Mouse (Mus musculus) stomach, postnatal 0 days (tissue): Measurements from ENCODE around the gene C1qtnf1. TPM values are rescaled to one million over a fixed set of nuclear protein-coding genes. Genes with fewer than 3 reads are reported as not detected.
"Not testable (repeated sequence)": the region's sequence is repeated elsewhere in the genome, so short reads cannot be mapped to it uniquely, and the experiment has no call there.

Experiments
- ATAC-seq: fragments of 200-750 bp; cut with Nextera tagmentation; 2 replicates; pipeline ENCODE4 v1.8.0; 2017; ENCODE audit not compliant: low FRiP score, low TSS enrichment
- DNase-seq: peaks from one replicate; pipeline ENCODE4 v3.0.0-alpha.2; 2016; ENCODE audit warnings: low spot score
- H3K27ac ChIP-seq: fragments of 300-500 bp; sonication (generic); replicated peaks from 2 replicates; pipeline ENCODE4 v1.5.1; 2014; ENCODE audit warnings: mild to moderate bottlenecking, control low read depth
- H3K27me3 ChIP-seq: fragments of 300-500 bp; sonication (generic); 2 replicates; pipeline ENCODE4 v1.6.1; 2014; ENCODE audit warnings: low read length; ENCODE audit not compliant: control insufficient read depth, insufficient read depth
- H3K36me3 ChIP-seq: fragments of 300-500 bp; sonication (generic); 2 replicates; pipeline ENCODE4 v1.6.1; 2014; ENCODE audit warnings: low read length, mixed read lengths; ENCODE audit not compliant: control insufficient read depth, insufficient read depth
- H3K4me1 ChIP-seq: fragments of 300-500 bp; sonication (generic); replicated peaks from 2 replicates; pipeline ENCODE4 v1.6.1; 2014; ENCODE audit warnings: antibody characterized with exemption; ENCODE audit not compliant: control insufficient read depth, insufficient read depth
- H3K4me2 ChIP-seq: fragments of 300-500 bp; sonication (generic); replicated peaks from 2 replicates; pipeline ENCODE4 v1.6.1; 2014; ENCODE audit warnings: low read depth, mild to moderate bottlenecking, control low read depth, moderate library complexity
- H3K4me3 ChIP-seq: fragments of 300-500 bp; sonication (generic); 2 replicates; pipeline ENCODE4 v1.5.1; 2014; ENCODE audit warnings: low read depth, low read length, control low read depth
- H3K9ac ChIP-seq: fragments of 300-500 bp; sonication (generic); 2 replicates; pipeline ENCODE4 v1.6.1; 2014; ENCODE audit warnings: mild to moderate bottlenecking, low read length, control low read depth, mixed read lengths
- H3K9me3 ChIP-seq: fragments of 300-500 bp; sonication (generic); 2 replicates; pipeline ENCODE4 v1.6.1; 2016; ENCODE audit warnings: low read length; ENCODE audit not compliant: control insufficient read depth
- CTCF ChIP-seq: IDR thresholded peaks from 2 replicates; pipeline ENCODE4 v1.5.1; 2016; ENCODE audit warnings: antibody characterized with exemption, low read depth, mild to moderate bottlenecking, moderate library complexity
- EP300 ChIP-seq: optimal IDR thresholded peaks from 2 replicates; pipeline ENCODE3; 2016; ENCODE audit warnings: antibody characterized with exemption
- WGBS: fragments of 180-500 bp; shearing (Covaris S2); extraction: QIAGEN DNeasy Blood & Tissue Kit; methylation state at CpG from one replicate; pipeline ENCODE4 v1.1.7; 2014; 5-methylcytosine and 5-hydroxymethylcytosine counted together
- polyA plus RNA-seq: library from polyadenylated mRNA; unstranded; fragments of >200 nt; fragmentation: Nextera tagmentation; extraction: Ambion mirVana; gene quantifications from 2 replicates; pipeline ENCODE4 v1.2.1, GENCODE M21; 2015

The C1qtnf1 gene
- polyA plus RNA-seq: 9.0 and 11.0 TPM in 2 replicates

- Histone ChIP-seq H3K27ac (peak within 1 kb of the TSS; percentile 89), H3K4me3 (peak within 1 kb of the TSS; percentile 38), H3K9me3 (no peaks in the 10 kb centered on the region), H3K4me2 (peak within 1 kb of the TSS; percentile 58), H3K9ac (peak within 1 kb of the TSS; percentile 53), H3K27me3 (no peaks in the 10 kb centered on the region), H3K36me3 (no peaks in the 10 kb centered on the region), H3K4me1 (peaks cover 21% of the 10 kb centered on the region)
- ATAC-seq (no peak), DNase-seq (no peak)
- 3% methylated on average over 8 of the region's 8 CpGs for WGBS
- no peak for TF ChIP-seq EP300
- peak; percentile 13; the same call in 1 of the 2 replicates for TF ChIP-seq CTCF
Observed at GRCm38 (mm10) chr11:118427986-118428385, at the start of gene C1qtnf1. C1qtnf1 (plus strand) TSS chr11:118428203.

DNA sequence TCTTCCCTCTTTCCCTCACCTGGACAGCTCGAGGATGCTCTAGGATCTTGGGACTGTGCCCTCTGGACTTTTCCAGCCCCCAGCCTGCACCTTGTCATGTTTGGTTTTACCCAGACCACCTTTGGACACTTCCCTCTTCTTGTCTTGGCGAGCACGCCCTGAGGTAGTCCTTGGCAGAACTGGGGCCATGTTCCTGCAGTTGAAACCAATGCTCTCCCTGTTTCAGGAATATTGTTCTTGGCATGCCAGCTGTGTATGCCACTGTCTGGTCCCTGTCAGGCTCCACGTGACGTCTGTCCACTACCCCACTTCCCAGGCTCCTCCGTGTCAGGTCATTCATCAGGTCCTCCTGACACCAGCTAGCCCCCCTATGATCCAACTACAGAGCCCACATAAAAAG, 49.3 kb upstream of the C1qtnf1 start:
- H3K27ac ChIP-seq: no peak overlapping the region
- no peaks in the 10 kb centered on the region for H3K36me3 ChIP-seq
- no peaks in the 10 kb centered on the region for H3K4me1 ChIP-seq
- H3K4me2 ChIP-seq: no peak overlapping the region
- ATAC-seq (no peak), DNase-seq (no peak)
- H3K4me3 ChIP-seq: no peak overlapping the region
- no peak for TF ChIP-seq EP300
- TF ChIP-seq CTCF: no peak
- no peak overlapping the region for H3K9ac ChIP-seq
- no peaks in the 10 kb centered on the region for H3K27me3 ChIP-seq
- WGBS: 90% methylated on average over 6 of the region's 6 CpGs
- no peaks in the 10 kb centered on the region for H3K9me3 ChIP-seq

DNA sequence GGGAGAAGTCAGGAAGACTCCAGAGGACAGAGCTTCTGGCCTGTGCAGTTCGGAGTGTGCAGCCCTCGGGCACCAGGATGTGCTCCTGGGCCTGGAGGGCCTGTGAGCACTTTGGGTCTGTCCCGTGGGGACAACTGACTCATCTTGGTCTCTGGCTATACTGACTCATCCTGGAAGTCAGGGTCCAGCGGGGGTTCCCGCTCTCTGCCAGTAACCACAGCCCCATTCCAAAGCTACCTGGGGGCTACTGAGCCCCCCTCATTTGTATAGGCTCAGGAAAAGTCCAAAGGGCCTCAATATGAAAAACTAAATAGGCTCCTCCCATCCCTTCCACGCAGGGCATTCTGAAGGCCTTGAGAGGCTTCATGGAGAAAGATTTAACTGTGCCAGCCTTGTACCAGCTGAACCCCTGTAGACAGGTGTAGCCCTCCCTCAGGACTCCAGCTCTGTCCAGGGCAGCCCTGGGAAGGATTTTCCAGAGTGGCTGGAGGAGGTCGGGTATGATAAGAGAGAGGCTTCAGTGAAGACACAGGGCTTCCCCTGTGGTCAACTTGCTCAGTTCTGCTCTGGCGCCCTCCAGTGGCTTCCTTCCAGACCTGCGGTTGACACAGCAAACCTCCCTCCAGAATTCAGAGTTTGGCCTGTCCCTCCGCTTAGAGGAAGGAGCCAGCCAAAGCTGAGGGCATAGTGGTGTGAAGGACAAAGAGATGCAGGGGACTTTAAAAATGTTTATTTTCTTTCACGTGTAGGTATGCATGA, 48.6 kb upstream of the C1qtnf1 start:
- no peak overlapping the region for H3K4me3 ChIP-seq
- TF ChIP-seq CTCF: peak; percentile 93
- TF ChIP-seq EP300: no peak
- no peak overlapping the region for H3K9ac ChIP-seq
- no peaks in the 10 kb centered on the region for H3K27me3 ChIP-seq
- WGBS: 39% methylated on average over 11 of the region's 11 CpGs
- no peaks in the 10 kb centered on the region for H3K9me3 ChIP-seq
- no peak overlapping the region for H3K27ac ChIP-seq
- no peaks in the 10 kb centered on the region for H3K4me1 ChIP-seq
- ATAC-seq: peak; percentile 80; the same call in 1 of the 2 replicates
- H3K36me3 ChIP-seq: no peaks in the 10 kb centered on the region
- peak; percentile 85 for DNase-seq
- no peak overlapping the region for H3K4me2 ChIP-seq

DNA sequence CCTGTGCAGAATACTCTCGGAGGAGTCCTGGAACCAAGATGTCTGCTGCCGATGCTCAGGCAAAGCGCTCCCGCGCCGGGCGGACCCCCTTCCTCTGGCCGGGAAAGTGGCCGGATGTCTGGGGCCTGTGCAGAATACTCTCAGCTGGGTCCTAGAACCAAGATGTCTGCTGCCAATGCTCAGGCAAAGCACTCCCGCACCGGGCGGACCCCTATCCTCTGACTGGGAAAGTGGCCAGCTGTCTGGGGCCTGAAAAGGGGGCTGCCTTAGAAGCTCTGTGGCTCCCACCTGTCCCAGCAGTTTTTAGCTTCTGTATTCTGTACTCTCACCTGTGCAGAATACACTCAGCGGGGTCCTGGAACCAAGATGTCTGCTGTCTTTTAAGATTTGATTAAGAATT, 40.2 kb upstream of the C1qtnf1 start:
- not testable (repeated sequence) for H3K4me3 ChIP-seq, H3K9ac ChIP-seq, H3K27ac ChIP-seq, H3K36me3 ChIP-seq, DNase-seq, ATAC-seq, H3K27me3 ChIP-seq, H3K4me1 ChIP-seq, H3K9me3 ChIP-seq, H3K4me2 ChIP-seq
- WGBS: 91% methylated on average over 13 of the region's 13 CpGs

DNA sequence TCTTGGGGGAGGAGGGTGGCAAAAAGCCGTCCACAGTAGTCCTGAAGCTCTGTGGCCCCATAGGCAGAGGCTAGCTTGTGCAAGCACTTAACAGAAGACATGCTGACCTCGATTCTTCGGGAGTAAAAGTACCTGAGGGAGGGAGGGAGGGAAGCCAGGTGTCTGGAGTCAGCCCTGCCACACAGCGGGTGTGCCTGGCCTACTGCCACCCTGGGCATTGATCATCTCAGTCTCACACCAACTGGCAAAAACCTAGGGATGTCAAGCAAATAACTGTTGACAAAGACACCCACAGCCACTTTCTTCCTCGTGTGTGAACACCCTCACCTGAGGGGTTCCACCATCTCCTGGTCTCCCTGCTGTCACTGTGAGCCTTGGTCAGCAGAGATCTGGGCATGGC, 34.0 kb upstream of the C1qtnf1 start:
- Histone ChIP-seq H3K36me3 (peaks cover 4% of the 10 kb centered on the region; the same call in 1 of the 2 replicates), H3K9me3 (no peaks in the 10 kb centered on the region), H3K27ac (no peak overlapping the region), H3K4me1 (no peaks in the 10 kb centered on the region), H3K4me2 (no peak overlapping the region), H3K9ac (no peak overlapping the region), H3K4me3 (no peak overlapping the region), H3K27me3 (no peaks in the 10 kb centered on the region)
- no peak for TF ChIP-seq CTCF
- no peak for TF ChIP-seq EP300
- 53% methylated on average over 5 of the region's 5 CpGs for WGBS
- ATAC-seq: no peak
- DNase-seq: no peak

GRCm38 (mm10) chr11:118394538-118394937, 33.5 kb upstream of the C1qtnf1 start:
- Histone ChIP-seq H3K27ac (no peak overlapping the region), H3K27me3 (no peaks in the 10 kb centered on the region), H3K9ac (no peak overlapping the region), H3K4me1 (no peaks in the 10 kb centered on the region), H3K36me3 (peaks cover 4% of the 10 kb centered on the region; the same call in 1 of the 2 replicates), H3K4me2 (no peak overlapping the region), H3K4me3 (no peak overlapping the region), H3K9me3 (no peaks in the 10 kb centered on the region)
- TF ChIP-seq EP300 (no peak), CTCF (no peak)
- WGBS: 58% methylated on average over 6 of the region's 6 CpGs
- ATAC-seq (no peak), DNase-seq (no peak)
